Mouse (Mus musculus): ENCODE results near the gene Tmem100. TPM values are rescaled to one million over a fixed set of nuclear protein-coding genes. Genes with fewer than 3 reads are reported as not detected.

Tmem100 gene
- polyA plus RNA-seq, 1 experiment: 0.66 TPM

- no peak overlapping the region for H3K4me3 ChIP-seq (ENCODE audit: low read depth, low read length)
- no peak overlapping the region for H3K27ac ChIP-seq (ENCODE audit: insufficient read depth, low read depth, low read length)
- H3K27me3 ChIP-seq (ENCODE audit: control insufficient read depth, insufficient read depth, low read length): no peaks in the 10 kb centered on the region
- H3K4me1 ChIP-seq (ENCODE audit: control insufficient read depth, insufficient read depth, insufficient read length, low read length): no peaks in the 10 kb centered on the region; the same call in none of the 2 replicates
- TF ChIP-seq POLR2A (IDR thresholded peaks at IDR 0.05; ENCODE audit: low read depth, low read length): no peak
- H3K36me3 ChIP-seq (ENCODE audit: control insufficient read depth, insufficient read depth, low read length): no peaks in the 10 kb centered on the region
- WGBS: 84% methylated on average over 2 of the region's 2 CpGs
Measured at GRCm38 (mm10) chr11:89994706-89995105, 35.4 kb upstream of the Tmem100 start.

DNA sequence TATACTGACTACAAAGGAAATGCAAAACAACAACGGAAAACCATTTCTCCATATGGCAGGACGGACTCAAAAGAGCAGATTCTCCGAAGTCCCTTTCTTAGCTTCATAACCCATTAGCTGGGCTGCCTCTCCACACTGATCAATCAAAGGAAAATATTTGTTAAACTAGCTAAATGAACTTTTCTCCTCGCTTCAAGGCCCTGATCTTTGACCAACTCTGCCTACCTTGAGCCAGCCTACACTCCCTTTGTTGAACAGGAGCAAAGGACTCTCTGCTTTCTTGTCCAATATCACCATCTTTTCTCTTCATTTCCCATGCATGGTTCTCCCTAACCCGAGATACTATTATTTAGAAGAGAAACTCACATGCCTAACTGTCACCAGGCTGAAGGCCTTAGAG lies 34.6 kb upstream of the Tmem100 start:
- no peak overlapping the region for H3K27ac ChIP-seq (ENCODE audit: insufficient read depth, low read depth, low read length)
- no peaks in the 10 kb centered on the region; the same call in none of the 2 replicates for H3K4me1 ChIP-seq (ENCODE audit: control insufficient read depth, insufficient read depth, insufficient read length, low read length)
- WGBS: 93% methylated on average over 5 of the region's 5 CpGs
- no peaks in the 10 kb centered on the region for H3K27me3 ChIP-seq (ENCODE audit: control insufficient read depth, insufficient read depth, low read length)
- no peaks in the 10 kb centered on the region for H3K36me3 ChIP-seq (ENCODE audit: control insufficient read depth, insufficient read depth, low read length)
- TF ChIP-seq POLR2A (IDR thresholded peaks at IDR 0.05; ENCODE audit: low read depth, low read length) (no peak), CTCF (IDR thresholded peaks at IDR 0.05; ENCODE audit: extremely low read depth, insufficient read length, insufficient replicate concordance, low read depth, low read length) (no peak)
- H3K4me3 ChIP-seq (ENCODE audit: low read depth, low read length): no peak overlapping the region

GRCm38 (mm10) chr11:89996406-89996805 lies 33.7 kb upstream of the Tmem100 start:
- Histone ChIP-seq H3K4me3 (ENCODE audit: low read depth, low read length) (no peak overlapping the region), H3K4me1 (ENCODE audit: control insufficient read depth, insufficient read depth, insufficient read length, low read length) (no peaks in the 10 kb centered on the region; the same call in none of the 2 replicates), H3K27ac (ENCODE audit: insufficient read depth, low read depth, low read length) (no peak overlapping the region), H3K27me3 (ENCODE audit: control insufficient read depth, insufficient read depth, low read length) (no peaks in the 10 kb centered on the region), H3K36me3 (ENCODE audit: control insufficient read depth, insufficient read depth, low read length) (no peaks in the 10 kb centered on the region)
- TF ChIP-seq POLR2A (IDR thresholded peaks at IDR 0.05; ENCODE audit: low read depth, low read length) (no peak), CTCF (IDR thresholded peaks at IDR 0.05; ENCODE audit: extremely low read depth, insufficient read length, insufficient replicate concordance, low read depth, low read length) (no peak)
- 89% methylated on average over 4 of the region's 4 CpGs for WGBS

- no peak overlapping the region for H3K27ac ChIP-seq (ENCODE audit: insufficient read depth, low read depth, low read length)
- 31% methylated on average over 7 of the region's 7 CpGs for WGBS
- H3K4me1 ChIP-seq (ENCODE audit: control insufficient read depth, insufficient read depth, insufficient read length, low read length): no peaks in the 10 kb centered on the region; the same call in none of the 2 replicates
- no peaks in the 10 kb centered on the region for H3K27me3 ChIP-seq (ENCODE audit: control insufficient read depth, insufficient read depth, low read length)
- H3K36me3 ChIP-seq (ENCODE audit: control insufficient read depth, insufficient read depth, low read length): no peaks in the 10 kb centered on the region
- H3K4me3 ChIP-seq (ENCODE audit: low read depth, low read length): no peak overlapping the region
- TF ChIP-seq CTCF (IDR thresholded peaks at IDR 0.05; ENCODE audit: extremely low read depth, insufficient read length, insufficient replicate concordance, low read depth, low read length) (no peak), POLR2A (IDR thresholded peaks at IDR 0.05; ENCODE audit: low read depth, low read length) (no peak)
Measured at GRCm38 (mm10) chr11:89996856-89997255, 33.3 kb upstream of the Tmem100 start.

DNA sequence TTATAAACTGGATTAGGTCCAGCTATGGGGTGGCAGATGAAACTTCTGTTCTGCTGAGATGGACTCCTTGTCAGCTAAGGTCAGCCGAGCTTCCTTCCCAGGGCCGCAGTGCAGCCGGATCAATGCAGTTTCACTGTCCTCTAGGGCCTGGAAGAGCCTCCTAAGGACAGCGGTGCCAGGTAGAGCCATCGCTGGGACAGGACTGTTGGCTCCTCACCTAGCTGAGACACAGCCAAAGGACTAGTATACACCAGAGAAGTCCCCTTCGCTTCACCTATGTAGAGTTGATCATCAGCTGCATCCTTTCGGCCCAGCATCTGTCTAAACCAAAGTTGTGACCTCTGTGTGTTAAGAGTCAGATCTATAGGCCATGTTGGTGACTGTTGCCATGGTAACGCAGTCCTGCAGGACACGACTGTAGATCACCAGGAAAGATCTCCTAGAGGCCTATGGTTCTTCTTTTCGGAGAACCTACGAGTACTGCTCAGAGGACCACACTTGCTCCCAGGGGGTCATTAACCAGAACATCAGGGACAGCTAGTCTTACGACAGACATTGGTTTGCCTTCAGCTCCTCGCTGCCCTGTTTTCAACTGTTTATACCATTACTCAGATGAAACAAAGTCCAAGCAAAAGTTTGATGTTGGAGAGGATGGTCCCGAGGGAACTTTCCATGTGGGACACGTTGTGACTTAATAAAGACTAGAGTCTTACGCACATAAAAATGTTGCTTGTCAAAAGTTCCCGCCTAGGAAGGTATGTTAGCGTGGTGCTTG lies 31.0 kb upstream of the Tmem100 start:
- Histone ChIP-seq H3K4me3 (ENCODE audit: low read depth, low read length) (no peak overlapping the region), H3K27me3 (ENCODE audit: control insufficient read depth, insufficient read depth, low read length) (no peaks in the 10 kb centered on the region), H3K4me1 (ENCODE audit: control insufficient read depth, insufficient read depth, insufficient read length, low read length) (peaks cover 1% of the 10 kb centered on the region), H3K36me3 (ENCODE audit: control insufficient read depth, insufficient read depth, low read length) (no peaks in the 10 kb centered on the region), H3K27ac (ENCODE audit: insufficient read depth, low read depth, low read length) (no peak overlapping the region)
- TF ChIP-seq POLR2A (IDR thresholded peaks at IDR 0.05; ENCODE audit: low read depth, low read length) (no peak), CTCF (IDR thresholded peaks at IDR 0.05; ENCODE audit: extremely low read depth, insufficient read length, insufficient replicate concordance, low read depth, low read length) (no peak)
- 94% methylated on average over 18 of the region's 18 CpGs for WGBS

GRCm38 (mm10) chr11:90000666-90001065 lies 29.5 kb upstream of the Tmem100 start:
- Histone ChIP-seq H3K27ac (ENCODE audit: insufficient read depth, low read depth, low read length) (no peak overlapping the region), H3K36me3 (ENCODE audit: control insufficient read depth, insufficient read depth, low read length) (no peaks in the 10 kb centered on the region), H3K4me3 (ENCODE audit: low read depth, low read length) (no peak overlapping the region), H3K27me3 (ENCODE audit: control insufficient read depth, insufficient read depth, low read length) (no peaks in the 10 kb centered on the region), H3K4me1 (ENCODE audit: control insufficient read depth, insufficient read depth, insufficient read length, low read length) (peaks cover 1% of the 10 kb centered on the region)
- TF ChIP-seq POLR2A (IDR thresholded peaks at IDR 0.05; ENCODE audit: low read depth, low read length) (no peak), CTCF (IDR thresholded peaks at IDR 0.05; ENCODE audit: extremely low read depth, insufficient read length, insufficient replicate concordance, low read depth, low read length) (no peak)
- WGBS: 91% methylated on average over 4 of the region's 4 CpGs

- WGBS: 81% methylated on average over 10 of the region's 10 CpGs
- H3K4me3 ChIP-seq (ENCODE audit: low read depth, low read length): no peak overlapping the region
- TF ChIP-seq CTCF (IDR thresholded peaks at IDR 0.05; ENCODE audit: extremely low read depth, insufficient read length, insufficient replicate concordance, low read depth, low read length): no peak
- no peak for TF ChIP-seq POLR2A (IDR thresholded peaks at IDR 0.05; ENCODE audit: low read depth, low read length)
- H3K27ac ChIP-seq (ENCODE audit: insufficient read depth, low read depth, low read length): no peak overlapping the region
- H3K36me3 ChIP-seq (ENCODE audit: control insufficient read depth, insufficient read depth, low read length): no peaks in the 10 kb centered on the region
- peaks cover 1% of the 10 kb centered on the region for H3K4me1 ChIP-seq (ENCODE audit: control insufficient read depth, insufficient read depth, insufficient read length, low read length)
- H3K27me3 ChIP-seq (ENCODE audit: control insufficient read depth, insufficient read depth, low read length): no peaks in the 10 kb centered on the region
Measured at GRCm38 (mm10) chr11:90001396-90002230, 28.5 kb upstream of the Tmem100 start.
